Mouse (Mus musculus) erythroblast, embryonic 14.5 days (primary cell): ENCODE data around the gene Hoxb9.

Source experiments
- GATA1 ChIP-seq: IDR thresholded peaks from 2 replicates; pipeline ENCODE4 v1.6.1; 2012; ENCODE audit warnings: low read length, inconsistent platforms, mixed read lengths
- TAL1 ChIP-seq: IDR thresholded peaks from 3 replicates; pipeline ENCODE4 v1.6.1; 2012; ENCODE audit warnings: low read length, inconsistent platforms, mixed read lengths

DNA sequence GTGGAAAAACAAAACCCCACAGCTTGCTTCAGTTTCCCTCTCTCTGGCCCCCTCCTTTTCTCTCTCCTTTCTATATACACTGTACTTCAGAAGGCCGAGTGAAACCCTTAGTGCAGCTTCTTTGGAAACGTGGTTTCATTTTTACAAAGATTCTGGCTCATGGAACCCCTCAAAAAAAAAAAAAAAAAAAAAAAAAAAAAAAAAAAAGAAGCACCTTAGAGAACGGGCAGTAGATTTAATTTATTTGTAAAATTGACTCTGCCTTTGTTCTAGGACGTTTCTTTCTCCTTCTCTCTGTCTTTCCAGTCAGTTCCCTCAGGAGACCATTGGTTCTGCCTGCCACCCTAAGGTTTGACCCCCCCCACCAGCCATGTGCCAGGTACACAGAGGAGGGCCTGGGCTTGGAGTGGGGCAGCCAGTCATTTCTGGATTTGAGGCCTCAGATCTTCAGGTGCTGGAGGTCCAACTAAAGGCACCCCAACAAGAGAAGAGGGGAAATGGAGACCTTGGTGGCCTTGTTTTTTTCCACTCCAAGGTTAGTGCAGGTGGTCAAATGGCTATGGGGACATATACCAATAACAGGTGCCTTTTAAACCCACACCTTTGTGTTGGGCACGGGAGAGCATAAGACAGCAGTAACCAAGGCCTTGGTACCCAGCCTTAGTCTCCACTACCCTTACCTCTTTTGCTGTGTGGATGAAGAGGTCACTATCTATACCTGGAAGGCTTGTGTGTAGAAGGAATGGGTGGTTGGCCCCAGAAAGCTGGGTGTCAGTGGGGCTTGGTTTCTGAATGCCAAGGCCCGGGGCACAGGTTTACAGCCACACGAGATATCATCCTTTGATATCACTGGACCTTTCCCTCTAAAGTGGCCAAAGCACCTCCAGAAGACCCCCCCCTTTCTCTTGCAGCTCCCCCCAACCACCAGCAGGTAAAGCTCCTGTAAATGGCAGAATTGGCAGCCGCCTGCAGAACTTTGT, 9.4 kb downstream of the Hoxb9 start:
- TF ChIP-seq TAL1 = no peak
- no peak for TF ChIP-seq GATA1
